Mouse (Mus musculus) hindbrain, embryonic 10.5 days (tissue): Measurements from ENCODE around the gene Guca1a. TPM values are rescaled to one million over a fixed set of nuclear protein-coding genes. Genes with fewer than 3 reads are reported as not detected.
"Not testable (repeated sequence)": the region's sequence is repeated elsewhere in the genome, so short reads cannot be mapped to it uniquely, and the experiment has no call there.

ENCODE experiments used
- DNase-seq: peaks from one replicate; pipeline ENCODE4 v3.0.0-alpha.2; 2017; ENCODE audit warnings: low spot score
- H3K27ac ChIP-seq: fragments of 300-500 bp; sonication (generic); 2 replicates; pipeline ENCODE4 v1.5.1; 2016; ENCODE audit warnings: mild to moderate bottlenecking, moderate library complexity
- H3K27me3 ChIP-seq: fragments of 300-500 bp; sonication (generic); 2 replicates; pipeline ENCODE4 v1.6.1; 2016; ENCODE audit warnings: mild to moderate bottlenecking; ENCODE audit not compliant: poor library complexity, insufficient read depth, severe bottlenecking
- H3K36me3 ChIP-seq: fragments of 300-500 bp; sonication (generic); 2 replicates; pipeline ENCODE4 v1.6.1; 2016; ENCODE audit warnings: mild to moderate bottlenecking, moderate library complexity
- H3K4me1 ChIP-seq: fragments of 300-500 bp; sonication (generic); replicated peaks from 2 replicates; pipeline ENCODE4 v1.6.1; 2016; ENCODE audit warnings: mild to moderate bottlenecking
- H3K4me3 ChIP-seq: fragments of 300-500 bp; sonication (generic); 2 replicates; pipeline ENCODE4 v1.5.1; 2016; ENCODE audit warnings: mild to moderate bottlenecking, moderate library complexity
- H3K9me3 ChIP-seq: fragments of 300-500 bp; sonication (generic); 2 replicates; pipeline ENCODE4 v1.6.1; 2016; ENCODE audit warnings: mild to moderate bottlenecking, moderate library complexity
- WGBS: fragments of 180-500 bp; shearing (Covaris S2); methylation state at CpG from one replicate; pipeline ENCODE4 v1.1.7; 2016; 5-methylcytosine and 5-hydroxymethylcytosine counted together
- polyA plus RNA-seq: library from polyadenylated mRNA; unstranded; fragments of >200 nt; fragmentation: Nextera tagmentation; extraction: Ambion mirVana; gene quantifications from 2 replicates; pipeline ENCODE4 v1.2.1, GENCODE M21; 2016

Gene Guca1a
- polyA plus RNA-seq, 1 experiment from 2014 or later = 2.1 TPM

- DNase-seq = no peak
- Histone ChIP-seq H3K36me3 (no peaks in the 10 kb centered on the region), H3K4me3 (peak within 1 kb of the TSS; percentile 54), H3K27me3 (peaks cover 61% of the 10 kb centered on the region), H3K27ac (peak within 1 kb of the TSS; percentile 66), H3K9me3 (no peaks in the 10 kb centered on the region), H3K4me1 (peaks cover 41% of the 10 kb centered on the region)
- 2% methylated on average over 24 of the region's 25 CpGs for WGBS
These were observed 36.6 kb upstream of the Guca1a start, which contains the start of gene 1700001C19Rik for GRCm38 (mm10) chr17:47436907-47437547. 1700001C19Rik (minus strand) TSS chr17:47437376.

- Histone ChIP-seq H3K4me1 (peaks cover 36% of the 10 kb centered on the region), H3K9me3 (no peaks in the 10 kb centered on the region), H3K27me3 (peaks cover 61% of the 10 kb centered on the region), H3K27ac (peak within 1 kb of the TSS; percentile 66), H3K36me3 (no peaks in the 10 kb centered on the region), H3K4me3 (peak within 1 kb of the TSS; percentile 54)
- WGBS = under 1% methylated on average over 45 of the region's 45 CpGs
- peak; percentile 37 for DNase-seq
These were observed 35.9 kb upstream of the Guca1a start, which contains the start of gene AI661453 for GRCm38 (mm10) chr17:47436156-47436906. AI661453 (plus strand) TSS chr17:47436615.

DNA sequence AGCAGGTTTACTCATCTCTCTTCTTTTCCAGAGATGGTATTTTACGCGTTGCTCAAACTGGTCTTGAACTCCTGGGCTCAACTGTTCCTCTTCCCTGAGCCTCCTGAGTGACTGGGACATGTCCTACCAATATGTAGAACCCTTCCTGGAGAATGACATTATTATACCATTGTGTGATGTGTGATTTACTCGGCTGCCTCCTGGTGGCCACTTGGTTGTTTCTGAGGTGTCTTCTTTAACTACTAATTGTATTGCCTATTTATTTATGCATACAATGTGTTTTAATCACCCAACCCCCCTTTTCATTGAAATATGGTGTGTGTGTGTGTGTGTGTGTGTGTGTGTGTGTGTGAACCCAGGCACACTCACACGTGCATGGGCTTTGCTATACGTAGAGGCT is 30.4 kb upstream of the Guca1a start:
- Histone ChIP-seq H3K36me3 (no peaks in the 10 kb centered on the region), H3K9me3 (no peaks in the 10 kb centered on the region), H3K27me3 (peaks cover 14% of the 10 kb centered on the region), H3K4me1 (peaks cover 16% of the 10 kb centered on the region), H3K4me3 (no peak overlapping the region), H3K27ac (no peak overlapping the region)
- no peak for DNase-seq
- 67% methylated on average over 5 of the region's 5 CpGs for WGBS

- DNase-seq = peak; percentile 75
- H3K9me3 ChIP-seq = no peaks in the 10 kb centered on the region
- no peaks in the 10 kb centered on the region for H3K36me3 ChIP-seq
- H3K27ac ChIP-seq = peak overlapping the region; percentile 18; the same call in 1 of the 2 replicates
- peaks cover 7% of the 10 kb centered on the region; the same call in 1 of the 2 replicates for H3K27me3 ChIP-seq
- peak overlapping the region; percentile 24 for H3K4me3 ChIP-seq
- WGBS = 7% methylated on average over 8 of the region's 8 CpGs
- H3K4me1 ChIP-seq = peaks cover 16% of the 10 kb centered on the region
These were observed 28.5 kb upstream of the Guca1a start for GRCm38 (mm10) chr17:47428831-47429304.

DNA sequence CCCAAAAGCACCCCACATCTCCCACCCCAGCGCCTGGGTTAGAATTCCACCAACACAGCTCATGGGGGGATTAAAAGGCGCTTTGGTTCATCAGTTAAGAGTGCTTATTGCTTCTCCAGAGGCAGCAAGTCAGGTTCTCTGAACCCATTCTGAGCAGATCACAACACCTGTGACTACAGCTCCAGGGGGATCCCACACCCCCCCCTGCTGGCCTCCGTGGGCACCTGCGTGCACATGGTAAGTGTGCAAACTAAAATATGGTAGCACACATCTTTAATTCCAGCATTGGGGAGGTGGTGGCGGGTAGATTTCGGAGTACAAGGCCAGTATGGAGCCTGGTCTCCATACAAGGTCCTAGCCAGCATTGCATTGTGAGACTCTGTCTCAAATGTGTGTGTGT is 26.9 kb upstream of the Guca1a start:
- Histone ChIP-seq H3K4me3 (no peak overlapping the region), H3K4me1 (peaks cover 16% of the 10 kb centered on the region), H3K9me3 (no peaks in the 10 kb centered on the region), H3K36me3 (no peaks in the 10 kb centered on the region), H3K27ac (no peak overlapping the region), H3K27me3 (peaks cover 7% of the 10 kb centered on the region; the same call in 1 of the 2 replicates)
- 73% methylated on average over 6 of the region's 6 CpGs for WGBS
- DNase-seq = no peak

DNA sequence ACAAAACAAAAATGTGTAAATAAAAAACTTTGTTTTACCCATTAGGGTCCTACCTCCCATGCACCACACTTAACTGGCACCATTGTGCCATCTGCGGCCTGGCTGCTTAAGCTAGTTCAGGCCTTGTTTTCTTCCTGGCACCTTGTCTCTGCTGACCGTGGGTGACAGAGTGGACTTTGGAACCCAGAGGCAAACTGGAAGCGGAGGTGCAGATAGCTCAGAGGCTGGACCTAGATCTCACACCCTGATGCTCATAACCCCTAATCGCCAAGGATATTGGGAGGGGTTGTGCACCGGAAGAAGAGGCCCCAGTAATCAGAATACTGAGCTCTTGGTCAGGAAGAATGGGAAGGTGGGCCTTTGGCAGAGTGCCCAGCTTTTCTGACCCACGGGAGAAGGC is 23.8 kb upstream of the Guca1a start:
- DNase-seq = no peak
- 86% methylated on average over 6 of the region's 6 CpGs for WGBS
- H3K36me3 ChIP-seq = no peaks in the 10 kb centered on the region

DNA sequence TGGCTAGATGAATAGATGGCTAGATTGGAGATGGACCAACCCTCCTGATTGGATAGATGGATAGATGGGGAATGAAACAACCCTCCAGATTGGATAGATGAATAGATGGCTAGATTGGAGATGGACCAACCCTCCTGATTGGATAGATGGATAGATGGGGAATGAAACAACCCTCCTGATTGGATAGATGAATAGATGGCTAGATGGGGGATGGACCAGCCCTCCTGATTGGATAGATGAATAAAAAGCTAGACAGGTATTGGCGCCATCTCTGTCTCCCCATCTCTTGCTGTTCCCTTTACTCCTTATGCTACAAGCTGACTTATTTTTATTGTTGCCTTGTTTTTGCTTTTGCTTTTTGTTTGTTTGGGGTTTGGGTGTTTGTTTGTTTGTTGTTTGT is 22.2 kb upstream of the Guca1a start:
- not testable (repeated sequence) for H3K27me3 ChIP-seq, H3K36me3 ChIP-seq, DNase-seq, H3K4me3 ChIP-seq, H3K27ac ChIP-seq, H3K9me3 ChIP-seq, H3K4me1 ChIP-seq
- 84% methylated on average over 1 of the region's 1 CpGs for WGBS

More for the DNA sequence above, 23.8 kb upstream of the Guca1a start:
- no peak overlapping the region for H3K27ac ChIP-seq
- H3K27me3 ChIP-seq = no peaks in the 10 kb centered on the region
- no peak overlapping the region for H3K4me3 ChIP-seq
- peaks cover 13% of the 10 kb centered on the region for H3K4me1 ChIP-seq
- no peaks in the 10 kb centered on the region for H3K9me3 ChIP-seq

- no peak overlapping the region for H3K27ac ChIP-seq
- DNase-seq = no peak
- no peaks in the 10 kb centered on the region for H3K4me1 ChIP-seq
- H3K27me3 ChIP-seq = no peaks in the 10 kb centered on the region
- H3K36me3 ChIP-seq = no peaks in the 10 kb centered on the region
- no peak overlapping the region for H3K4me3 ChIP-seq
- H3K9me3 ChIP-seq = no peaks in the 10 kb centered on the region
- WGBS = 78% methylated on average over 3 of the region's 3 CpGs
These were observed 21.2 kb upstream of the Guca1a start for GRCm38 (mm10) chr17:47421566-47421965.

DNA sequence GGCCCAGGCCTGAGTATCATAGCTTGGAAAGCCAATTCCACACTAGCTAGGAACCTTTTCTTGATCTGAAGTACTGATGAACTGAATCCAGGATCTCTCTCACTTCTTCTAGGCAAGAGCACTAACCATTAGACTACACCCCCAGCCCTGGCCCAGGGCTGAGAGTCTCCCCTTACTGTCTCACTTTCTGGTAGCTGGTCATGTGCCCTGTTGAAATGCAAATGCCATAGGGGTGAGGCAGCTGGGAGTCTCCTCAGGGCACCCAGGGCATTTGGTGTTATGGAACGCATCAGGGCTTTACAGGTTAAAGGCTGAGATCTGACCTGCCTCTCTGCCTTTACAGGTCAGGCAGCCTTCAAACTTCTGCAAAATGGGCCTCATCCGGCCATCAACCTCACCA is 19.8 kb upstream of the Guca1a start:
- Histone ChIP-seq H3K27ac (no peak overlapping the region), H3K4me1 (no peaks in the 10 kb centered on the region), H3K27me3 (no peaks in the 10 kb centered on the region), H3K4me3 (no peak overlapping the region), H3K9me3 (no peaks in the 10 kb centered on the region), H3K36me3 (no peaks in the 10 kb centered on the region)
- WGBS = 83% methylated on average over 2 of the region's 2 CpGs
- no peak for DNase-seq

DNA sequence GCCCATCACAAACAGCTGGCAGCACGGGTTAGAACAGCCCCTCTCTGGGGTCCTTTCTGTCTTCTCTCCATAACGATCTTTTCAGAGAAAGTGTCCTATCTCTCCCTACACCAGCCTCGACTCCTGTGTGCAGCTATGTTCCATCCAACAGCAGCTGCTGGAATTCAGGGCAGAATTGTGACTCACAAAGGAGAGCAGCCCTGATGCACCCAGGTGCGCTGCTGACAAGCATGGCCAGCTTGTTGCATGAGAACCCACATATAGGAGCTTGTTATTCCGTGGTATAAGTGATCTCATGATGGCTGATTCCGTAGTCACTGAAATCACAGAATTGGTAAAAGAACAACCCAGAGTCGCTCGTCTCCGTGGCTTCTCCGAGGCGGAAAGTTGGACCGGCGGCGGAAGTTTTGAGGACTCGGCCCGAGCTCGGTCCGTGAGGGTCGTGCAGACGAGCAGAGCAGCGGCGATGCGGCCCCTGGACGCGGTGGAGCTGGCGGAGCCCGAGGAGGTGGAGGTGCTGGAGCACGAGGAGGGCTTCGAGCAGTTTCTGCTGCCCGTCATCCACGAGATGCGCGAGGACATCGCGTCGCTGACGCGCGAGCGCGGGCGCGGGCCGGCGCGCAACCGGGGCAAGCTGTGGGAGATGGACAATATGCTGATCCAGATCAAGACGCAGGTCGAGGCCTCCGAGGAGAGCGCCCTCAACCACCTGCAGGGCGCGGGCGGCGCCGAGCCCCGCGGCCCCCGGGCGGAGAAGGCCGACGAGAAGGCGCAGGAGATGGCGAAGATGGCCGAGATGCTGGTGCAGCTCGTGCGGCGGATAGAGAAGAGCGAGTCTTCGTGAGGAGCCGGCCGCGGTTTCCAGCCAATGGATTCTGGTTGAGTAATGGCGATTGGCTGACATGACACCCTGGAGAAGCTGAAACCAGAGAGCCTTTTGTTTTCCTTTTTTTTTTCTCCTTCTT is 9.8 kb upstream of the Guca1a start:
- 4% methylated on average over 74 of the region's 74 CpGs for WGBS
- Histone ChIP-seq H3K27me3 (peaks cover 82% of the 10 kb centered on the region), H3K4me3 (peak overlapping the region; percentile 51)
- H3K36me3 ChIP-seq, H3K9me3 ChIP-seq, H3K27ac ChIP-seq, H3K4me1 ChIP-seq: not testable (repeated sequence)
- DNase-seq = peak; percentile 27

GRCm38 (mm10) chr17:47408558-47408898 is 8.1 kb upstream of the Guca1a start:
- peak; percentile 70 for DNase-seq
- Histone ChIP-seq H3K9me3 (no peaks in the 10 kb centered on the region), H3K4me1 (peaks cover 7% of the 10 kb centered on the region; the same call in 1 of the 2 replicates), H3K36me3 (no peaks in the 10 kb centered on the region), H3K27ac (no peak overlapping the region), H3K4me3 (no peak overlapping the region), H3K27me3 (peaks cover 75% of the 10 kb centered on the region)
- WGBS = 24% methylated on average over 8 of the region's 8 CpGs

- Histone ChIP-seq H3K4me1 (peaks cover 7% of the 10 kb centered on the region; the same call in 1 of the 2 replicates), H3K27ac (no peak overlapping the region)
- 66% methylated on average over 10 of the region's 10 CpGs for WGBS
These were observed 7.6 kb upstream of the Guca1a start for GRCm38 (mm10) chr17:47407717-47408557.

More at GRCm38 (mm10) chr17:47407717-47408557, 7.6 kb upstream of the Guca1a start:
- Histone ChIP-seq H3K9me3 (no peaks in the 10 kb centered on the region), H3K27me3 (peaks cover 73% of the 10 kb centered on the region), H3K36me3 (no peaks in the 10 kb centered on the region), H3K4me3 (no peak overlapping the region)
- no peak for DNase-seq
